Mouse (Mus musculus) limb, embryonic 11.5 days (tissue): Measurements from ENCODE around the gene Ly6g6f. TPM values are rescaled to one million over a fixed set of nuclear protein-coding genes. Genes with fewer than 3 reads are reported as not detected.
A peak's percentile ranks its signal among the peaks of the same experiment; 100 is the strongest.

Experiments
- ATAC-seq: fragments of 200-750 bp; cut with Nextera tagmentation; 2 replicates; pipeline ENCODE4 v1.8.0; 2017; ENCODE audit warnings: low read depth; ENCODE audit not compliant: insufficient number of reproducible peaks, low FRiP score, low TSS enrichment
- DNase-seq: peaks from one replicate; pipeline ENCODE4 v3.0.0-alpha.2; 2015; ENCODE audit warnings: low spot score
- H3K27ac ChIP-seq: fragments of 300-500 bp; sonication (generic); replicated peaks from 2 replicates; pipeline ENCODE4 v1.5.1; 2014; ENCODE audit warnings: low read depth, mild to moderate bottlenecking, low read length
- H3K27me3 ChIP-seq: fragments of 300-500 bp; sonication (generic); 2 replicates; pipeline ENCODE4 v1.6.1; 2014; ENCODE audit warnings: mild to moderate bottlenecking, low read length, mixed read lengths; ENCODE audit not compliant: control insufficient read depth, insufficient read depth
- H3K36me3 ChIP-seq: fragments of 300-500 bp; sonication (generic); 2 replicates; pipeline ENCODE4 v1.6.1; 2014; ENCODE audit warnings: mild to moderate bottlenecking, low read length, moderate library complexity, mixed read lengths; ENCODE audit not compliant: control insufficient read depth, insufficient read depth
- H3K4me1 ChIP-seq: fragments of 300-500 bp; sonication (generic); 2 replicates; pipeline ENCODE4 v1.6.1; 2014; ENCODE audit warnings: low read length, mixed read lengths; ENCODE audit not compliant: control insufficient read depth, insufficient read depth
- H3K4me2 ChIP-seq: fragments of 300-500 bp; sonication (generic); 2 replicates; pipeline ENCODE4 v1.6.1; 2014; ENCODE audit warnings: low read depth, mild to moderate bottlenecking, moderate library complexity; ENCODE audit not compliant: severe bottlenecking
- H3K4me3 ChIP-seq: fragments of 300-500 bp; sonication (generic); 2 replicates; pipeline ENCODE4 v1.5.1; 2014; ENCODE audit warnings: low read depth, low read length
- H3K9ac ChIP-seq: fragments of 300-500 bp; sonication (generic); 2 replicates; pipeline ENCODE4 v1.6.1; 2014; ENCODE audit warnings: mild to moderate bottlenecking, low read length
- H3K9me3 ChIP-seq: fragments of 300-500 bp; sonication (generic); 2 replicates; pipeline ENCODE4 v1.6.1; 2016; ENCODE audit warnings: low read length; ENCODE audit not compliant: control insufficient read depth
- WGBS: fragments of 180-500 bp; shearing (Covaris S2); extraction: QIAGEN DNeasy Blood & Tissue Kit; methylation state at CpG from one replicate; pipeline ENCODE4 v1.1.7; 2014; 5-methylcytosine and 5-hydroxymethylcytosine counted together
- polyA plus RNA-seq: library from polyadenylated mRNA; unstranded; fragments of >200 nt; fragmentation: Nextera tagmentation; extraction: Ambion mirVana; gene quantifications from 2 replicates; pipeline ENCODE4 v1.2.1, GENCODE M21; 2014

Ly6g6f gene
- polyA plus RNA-seq, 1 experiment from 2014 or later: 0.73 TPM

DNA sequence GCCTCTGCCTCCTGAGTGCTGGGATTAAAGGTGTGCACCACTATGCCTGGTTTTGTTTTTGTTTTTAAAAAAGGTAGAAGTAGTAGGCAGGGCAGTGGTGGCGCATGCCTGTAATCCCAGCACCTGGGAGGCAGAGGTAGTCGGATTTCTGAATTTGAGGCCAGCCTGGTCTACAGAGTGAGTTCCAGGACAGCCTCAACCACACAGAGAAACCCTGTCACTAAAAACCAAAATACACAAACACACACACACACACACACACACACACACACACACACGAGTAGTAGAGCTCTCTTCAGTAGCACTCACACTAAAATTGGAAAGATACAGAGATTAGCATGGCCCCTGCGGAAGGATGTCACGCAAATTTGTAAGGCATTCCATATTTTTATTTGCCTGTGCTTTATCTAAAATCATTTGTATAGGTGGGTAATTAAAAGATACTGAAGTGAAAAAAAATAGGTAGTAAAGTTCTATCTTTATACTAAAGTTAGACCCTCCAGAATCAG lies 36.4 kb downstream of the Ly6g6f start:
- Histone ChIP-seq H3K27me3 (no peaks in the 10 kb centered on the region), H3K4me3 (peak overlapping the region; percentile 71; the same call in 1 of the 2 replicates), H3K9me3 (no peaks in the 10 kb centered on the region), H3K36me3 (peaks cover 10% of the 10 kb centered on the region), H3K9ac (no peak overlapping the region), H3K27ac (peak overlapping the region; percentile 87; the same call in 1 of the 2 replicates), H3K4me1 (peaks cover 28% of the 10 kb centered on the region), H3K4me2 (no peak overlapping the region)
- no peak for DNase-seq
- ATAC-seq: no peak
- 73% methylated on average over 5 of the region's 5 CpGs for WGBS

GRCm38 (mm10) chr17:35048149-35048931 lies 37.1 kb downstream of the Ly6g6f start:
- ATAC-seq (no peak), DNase-seq (no peak)
- Histone ChIP-seq H3K4me3 (no peak overlapping the region), H3K36me3 (peaks cover 5% of the 10 kb centered on the region), H3K27ac (no peak overlapping the region), H3K9ac (peak overlapping the region; percentile 38), H3K27me3 (no peaks in the 10 kb centered on the region), H3K4me1 (peaks cover 28% of the 10 kb centered on the region), H3K9me3 (no peaks in the 10 kb centered on the region), H3K4me2 (no peak overlapping the region; the same call in 1 of the 2 replicates)
- WGBS: 38% methylated on average over 11 of the region's 11 CpGs

DNA sequence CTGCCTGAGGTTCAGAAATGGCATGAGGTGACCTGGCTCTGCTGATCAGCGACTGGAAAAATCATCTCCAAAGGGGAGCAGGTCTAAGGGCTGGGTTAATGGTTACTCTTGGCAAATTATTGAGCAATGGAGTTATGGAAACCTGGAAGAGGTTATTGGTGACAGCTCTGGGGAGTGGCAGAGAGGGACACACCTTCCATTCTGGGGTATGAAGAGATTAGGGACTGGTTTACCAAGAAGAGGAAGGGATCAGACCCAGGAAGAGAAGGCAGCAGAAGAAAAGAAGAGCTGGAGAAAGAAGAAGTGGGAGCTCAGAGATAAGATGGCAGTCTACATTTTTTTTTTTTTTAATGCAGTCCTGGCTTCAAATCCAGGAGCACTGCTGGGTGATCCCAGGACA lies 37.7 kb downstream of the Ly6g6f start:
- Histone ChIP-seq H3K27ac (no peak overlapping the region; the same call in 1 of the 2 replicates), H3K9me3 (no peaks in the 10 kb centered on the region), H3K4me2 (no peak overlapping the region), H3K36me3 (peaks cover 1% of the 10 kb centered on the region; the same call in 1 of the 2 replicates), H3K9ac (no peak overlapping the region; the same call in 1 of the 2 replicates), H3K4me1 (peaks cover 28% of the 10 kb centered on the region), H3K4me3 (no peak overlapping the region), H3K27me3 (no peaks in the 10 kb centered on the region)
- ATAC-seq: no peak
- 33% methylated on average over 1 of the region's 1 CpGs for WGBS
- DNase-seq: no peak

GRCm38 (mm10) chr17:35046681-35047455 lies 38.5 kb downstream of the Ly6g6f start, which contains the start of gene Msh5:
Gene Msh5, minus strand, starts transcription at chr17:35046745.
- peak within 1 kb of the TSS; percentile 87 for H3K9ac ChIP-seq
- H3K4me3 ChIP-seq: peak within 1 kb of the TSS; percentile 54
- H3K27me3 ChIP-seq: no peaks in the 10 kb centered on the region
- ATAC-seq (peak; percentile 96), DNase-seq (peak; percentile 99)
- peak within 1 kb of the TSS; percentile 63 for H3K27ac ChIP-seq
- H3K4me1 ChIP-seq: peaks cover 24% of the 10 kb centered on the region
- 3% methylated on average over 33 of the region's 33 CpGs for WGBS
- no peaks in the 10 kb centered on the region for H3K36me3 ChIP-seq
- H3K4me2 ChIP-seq: peak within 1 kb of the TSS; percentile 99
- no peaks in the 10 kb centered on the region for H3K9me3 ChIP-seq

- peak overlapping the region; percentile 87 for H3K9ac ChIP-seq
- peak overlapping the region; percentile 63 for H3K27ac ChIP-seq
- ATAC-seq: 0 out of 2 replicates have a peak, but pooled peaks have one; percentile 2
- H3K36me3 ChIP-seq: no peaks in the 10 kb centered on the region
- no peaks in the 10 kb centered on the region for H3K27me3 ChIP-seq
- no peaks in the 10 kb centered on the region for H3K9me3 ChIP-seq
- H3K4me3 ChIP-seq: peak overlapping the region; percentile 54
- peaks cover 20% of the 10 kb centered on the region for H3K4me1 ChIP-seq
- no peak for DNase-seq
- peak overlapping the region; percentile 99 for H3K4me2 ChIP-seq
- WGBS: 7% methylated on average over 48 of the region's 48 CpGs
These were observed 39.4 kb downstream of the Ly6g6f start for GRCm38 (mm10) chr17:35045807-35046680.

GRCm38 (mm10) chr17:35044904-35045806 lies 40.3 kb downstream of the Ly6g6f start:
- DNase-seq (no peak), ATAC-seq (no peak)
- Histone ChIP-seq H3K27me3 (no peaks in the 10 kb centered on the region), H3K9me3 (no peaks in the 10 kb centered on the region), H3K27ac (no peak overlapping the region), H3K4me2 (peak overlapping the region; percentile 99), H3K9ac (peak overlapping the region; percentile 12), H3K36me3 (no peaks in the 10 kb centered on the region), H3K4me1 (peaks cover 20% of the 10 kb centered on the region), H3K4me3 (peak overlapping the region; percentile 54)
- WGBS: 79% methylated on average over 7 of the region's 7 CpGs

DNA sequence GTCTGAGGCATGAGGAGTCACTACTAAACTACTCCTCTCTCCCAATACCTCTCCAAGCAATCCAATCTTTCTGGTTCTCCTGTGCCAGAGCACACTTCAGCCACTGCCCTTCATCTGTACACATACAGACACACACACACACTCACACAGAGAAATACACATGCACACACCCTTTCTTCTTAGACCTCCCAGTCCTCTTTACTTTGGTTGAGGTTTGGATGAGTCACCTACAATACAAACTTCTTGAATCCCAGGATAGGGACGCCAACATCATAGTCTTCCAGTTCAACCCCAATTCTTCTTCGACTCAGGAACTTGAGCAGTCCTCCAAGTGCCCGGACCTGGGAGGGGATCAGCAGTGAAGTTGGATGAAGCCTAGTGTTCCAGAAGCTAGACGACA lies 41.6 kb downstream of the Ly6g6f start:
- H3K4me2 ChIP-seq: no peak overlapping the region
- no peak for DNase-seq
- no peak for ATAC-seq
- H3K9me3 ChIP-seq: no peaks in the 10 kb centered on the region
- H3K36me3 ChIP-seq: no peaks in the 10 kb centered on the region
- H3K4me3 ChIP-seq: no peak overlapping the region
- H3K27me3 ChIP-seq: no peaks in the 10 kb centered on the region
- no peak overlapping the region for H3K9ac ChIP-seq
- no peak overlapping the region for H3K27ac ChIP-seq
- WGBS: 90% methylated on average over 4 of the region's 4 CpGs
- H3K4me1 ChIP-seq: peaks cover 11% of the 10 kb centered on the region
